ENCODE assay signal across 8 mouse cellular contexts in the genomic region with DNA sequence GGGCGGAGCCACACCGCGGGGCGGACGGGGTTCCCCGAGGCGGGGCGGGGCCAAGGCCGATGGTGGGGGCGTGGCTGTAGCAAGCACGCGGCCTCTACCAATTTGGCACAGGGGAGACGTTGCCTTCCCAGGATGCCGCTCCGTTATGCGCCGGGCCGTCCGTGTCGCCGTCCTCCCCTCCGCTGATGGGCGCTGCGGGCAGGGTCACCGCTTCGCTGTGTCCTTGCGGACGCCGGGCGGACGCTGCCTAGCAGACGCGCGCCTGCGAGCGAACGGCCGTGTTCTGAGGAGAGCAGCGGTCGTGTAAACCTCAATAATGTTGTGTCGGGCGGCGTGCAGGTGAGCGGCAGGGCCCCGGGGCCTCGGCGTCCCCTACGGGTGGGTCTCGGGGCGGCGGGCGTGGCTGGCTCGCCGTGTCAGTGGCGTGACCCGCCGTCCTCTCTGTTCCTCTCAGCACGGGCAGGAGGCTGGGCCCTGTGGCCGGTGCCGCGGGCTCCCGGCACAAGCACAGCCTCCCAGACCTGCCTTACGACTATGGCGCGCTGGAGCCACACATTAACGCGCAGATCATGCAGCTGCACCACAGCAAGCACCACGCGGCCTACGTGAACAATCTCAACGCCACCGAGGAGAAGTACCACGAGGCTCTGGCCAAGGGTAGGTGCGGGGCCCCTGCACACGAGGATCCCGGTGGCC. TPM values are rescaled to one million over a fixed set of nuclear protein-coding genes. Genes with fewer than 3 reads are reported as not detected.
A peak's percentile ranks its signal among the peaks of the same experiment; 100 is the strongest.
DNase-seq lines count a peak whose midpoint lies in the region; ATAC-seq lines count a peak whose summit lies in the region.

No protein-coding gene starts in this region.

- peak overlapping the region; percentile 60 for H3K4me2 ChIP-seq in intestine, embryonic 14.5 days (ENCODE audit: low read length)

- intact Hi-C loops in gastrocnemius, postnatal 14 days (cut with DNase I; ENCODE audit: low total_unique reads) = no loop called here
- intact Hi-C loops in left cerebral cortex, postnatal 14 days (cut with DNase I) = no loop called here

- peak overlapping the region; percentile 54 for H3K27ac ChIP-seq in intestine, embryonic 14.5 days (ENCODE audit: low read depth)

- peaks cover 18% of the 10 kb centered on the region; the same call in 1 of the 2 replicates for H3K36me3 ChIP-seq in intestine, embryonic 14.5 days (ENCODE audit: control insufficient read depth, insufficient read depth, low read length)

- WGBS in intestine, embryonic 14.5 days = under 1% methylated on average over 75 of the region's 76 CpGs

- ATAC-seq in intestine, embryonic 14.5 days (replicated peaks; ENCODE audit: low FRiP score, low TSS enrichment, low read depth) = peak; percentile 97

- H3K9me3 ChIP-seq in intestine, embryonic 14.5 days (ENCODE audit: control insufficient read depth, low read length) = no peaks in the 10 kb centered on the region

- H3K4me3 ChIP-seq in intestine, embryonic 14.5 days (ENCODE audit: low read depth, low read length) = peak overlapping the region; percentile 52

- peaks cover 10% of the 10 kb centered on the region for H3K4me1 ChIP-seq in intestine, embryonic 14.5 days (replicated peaks; ENCODE audit: control insufficient read depth, insufficient read depth, low read length)

- DNase-seq in adrenal gland, adult (ENCODE audit: inconsistent age in 2 of 2, low spot score in 1 of 2) = peak; percentile 100
- peak; percentile 98 for DNase-seq in embryo, embryonic 10.5 days (ENCODE audit: low spot score)
- DNase-seq in gastrocnemius, postnatal 14 days = peak; percentile 100
- peak; percentile 98 for DNase-seq in intestine, embryonic 14.5 days (ENCODE audit: low spot score)
- DNase-seq in left cerebral cortex, postnatal 14 days (ENCODE audit: low spot score in 2 of 2) = peak; percentile 96 to 98
- DNase-seq in mesoderm, embryonic 11.5 days (ENCODE audit: low read depth, low spot score) = peak; percentile 97
- DNase-seq in right cerebral cortex, postnatal 36 days (ENCODE audit: low spot score in 2 of 2) = peak; percentile 96 to 98
- peak; percentile 98 for DNase-seq in yolk sac, embryonic 10.5 days (ENCODE audit: low spot score)

- H3K27me3 ChIP-seq in intestine, embryonic 14.5 days (replicated peaks; ENCODE audit: control insufficient read depth, insufficient read depth, low read length) = no peaks in the 10 kb centered on the region

- peak overlapping the region; percentile 40 for H3K9ac ChIP-seq in intestine, embryonic 14.5 days (ENCODE audit: low read length)

RNA-seq across cellular contexts. Expression of a gene that starts 1.2 kb away (rescaled TPM):
- 100 to 1,000 TPM; 302 to 371 TPM for total RNA-seq in gastrocnemius, postnatal 14 days (2021)
- 141 and 149 TPM in 2 replicates for polyA plus RNA-seq in intestine, embryonic 14.5 days (2014; fragmentation: Nextera tagmentation; extraction: Ambion mirVana)
- total RNA-seq in left cerebral cortex, postnatal 14 days (2021) = 100 to 1,000 TPM; 268 to 271 TPM

RNA-seq across cellular contexts. Expression of a gene that starts 13.9 kb away (rescaled TPM):
- total RNA-seq in gastrocnemius, postnatal 14 days (2021) = 10 to 100 TPM; 27.9 to 31.2 TPM
- 121 and 131 TPM in 2 replicates for polyA plus RNA-seq in intestine, embryonic 14.5 days (2014; fragmentation: Nextera tagmentation; extraction: Ambion mirVana)
- 10 to 100 TPM; 52.5 to 55.5 TPM for total RNA-seq in left cerebral cortex, postnatal 14 days (2021)

RNA-seq across cellular contexts. Expression of a gene that starts 44.2 kb away (rescaled TPM):
- total RNA-seq in gastrocnemius, postnatal 14 days (2021) = not detected
- 0.27 TPM in 1 of 2 replicates, not detected in the other for polyA plus RNA-seq in intestine, embryonic 14.5 days (2014; fragmentation: Nextera tagmentation; extraction: Ambion mirVana)
- under 1 TPM in 1 of 2 experiments, not detected in 1; 0.55 TPM for total RNA-seq in left cerebral cortex, postnatal 14 days (2021)

RNA-seq across cellular contexts. Expression of a gene that starts 47.3 kb away (rescaled TPM):
- total RNA-seq in gastrocnemius, postnatal 14 days (2021) = 1 to 10 TPM; 4.7 to 6.4 TPM
- polyA plus RNA-seq in intestine, embryonic 14.5 days (2014; fragmentation: Nextera tagmentation; extraction: Ambion mirVana) = 141 and 151 TPM in 2 replicates
- total RNA-seq in left cerebral cortex, postnatal 14 days (2021) = 10 to 100 TPM; 79.6 to 80.6 TPM

RNA-seq across cellular contexts. Expression of a gene that starts 53.0 kb away (rescaled TPM):
- total RNA-seq in gastrocnemius, postnatal 14 days (2021) = under 1 TPM; 0.27 to 0.35 TPM
- polyA plus RNA-seq in intestine, embryonic 14.5 days (2014; fragmentation: Nextera tagmentation; extraction: Ambion mirVana) = 0.09 and 0.31 TPM in 2 replicates
- total RNA-seq in left cerebral cortex, postnatal 14 days (2021) = under 1 TPM in 1 of 2 experiments, not detected in 1; 0.23 TPM

Comparison
In these comparisons a context has a peak if more than half of its experiments do, and no peak if none do; other contexts are left out.
1. Peak in every context shown above with its lines: DNase-seq, ATAC-seq, H3K4me3 ChIP-seq and H3K27ac ChIP-seq.